Mouse (Mus musculus): Measurements from ENCODE around the gene Ubash3a. TPM values are rescaled to one million over a fixed set of nuclear protein-coding genes. Genes with fewer than 3 reads are reported as not detected.

Ubash3a gene
- polyA plus RNA-seq, 1 experiment from 2014 or later, result 0.11 TPM

DNA sequence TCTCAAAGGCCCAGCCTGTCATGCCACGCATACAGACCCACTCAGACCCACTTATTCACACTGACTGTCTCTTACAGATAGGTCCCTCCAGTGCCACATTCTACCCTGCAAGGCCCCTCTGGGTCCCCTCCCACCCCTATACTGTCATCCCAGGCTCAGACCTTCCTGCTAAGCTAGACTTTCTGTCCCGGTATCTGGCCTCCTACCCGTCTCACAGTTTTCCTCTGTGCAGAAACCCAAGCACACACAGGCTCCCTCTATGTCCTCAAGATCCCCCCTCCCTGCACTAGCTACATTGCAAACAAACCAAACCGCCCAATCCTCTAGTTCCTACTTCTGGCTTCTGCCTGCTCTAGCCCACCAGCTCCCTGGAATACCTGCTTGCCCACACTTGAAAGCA lies 70.3 kb downstream of the Ubash3a start:
- 67% methylated on average over 4 of the region's 4 CpGs for WGBS
- no peaks in the 10 kb centered on the region for H3K4me1 ChIP-seq (ENCODE audit: control insufficient read depth, insufficient read depth, low read length)
- no peaks in the 10 kb centered on the region for H3K9me3 ChIP-seq (replicated peaks; ENCODE audit: control insufficient read depth, low read length)
- no peak overlapping the region for H3K9ac ChIP-seq (replicated peaks; ENCODE audit: low read length)
- no peak overlapping the region for H3K4me2 ChIP-seq (ENCODE audit: low read depth, low read length)
- H3K4me3 ChIP-seq (ENCODE audit: low read depth, low read length), result no peak overlapping the region
- DNase-seq (ENCODE audit: low spot score) (no peak), ATAC-seq (replicated peaks; ENCODE audit: insufficient number of reproducible peaks, low FRiP score, low TSS enrichment, low read depth) (no peak)
- no peaks in the 10 kb centered on the region for H3K27me3 ChIP-seq (ENCODE audit: control insufficient read depth, insufficient read depth, low read length)
- H3K36me3 ChIP-seq (replicated peaks; ENCODE audit: control insufficient read depth, insufficient read depth, low read depth, low read length), result no peaks in the 10 kb centered on the region
- no peak overlapping the region for H3K27ac ChIP-seq (replicated peaks; ENCODE audit: low read depth, low read length)

DNA sequence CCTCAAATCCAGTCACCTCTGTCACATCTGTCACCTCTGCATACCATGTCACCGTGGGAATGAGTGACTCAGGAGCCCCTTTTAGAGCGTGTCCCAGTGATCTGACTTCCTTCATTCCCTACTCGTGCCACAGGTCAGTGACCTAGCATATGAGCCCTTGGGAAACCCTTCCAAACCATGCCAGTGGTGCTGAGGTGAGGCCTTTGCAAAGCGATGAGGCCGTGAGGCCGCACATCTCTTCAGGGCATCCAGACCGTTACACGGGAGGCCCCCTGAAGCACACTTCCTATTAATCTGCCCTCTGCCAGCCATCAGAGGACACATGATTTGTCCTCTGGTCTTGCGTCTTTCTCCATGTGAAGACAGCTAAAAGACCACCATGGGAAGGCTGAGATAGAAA lies 71.9 kb downstream of the Ubash3a start:
- no peaks in the 10 kb centered on the region for H3K36me3 ChIP-seq (replicated peaks; ENCODE audit: control insufficient read depth, insufficient read depth, low read depth, low read length)
- no peaks in the 10 kb centered on the region for H3K4me1 ChIP-seq (ENCODE audit: control insufficient read depth, insufficient read depth, low read length)
- H3K9me3 ChIP-seq (replicated peaks; ENCODE audit: control insufficient read depth, low read length), result no peaks in the 10 kb centered on the region
- no peak overlapping the region for H3K4me2 ChIP-seq (ENCODE audit: low read depth, low read length)
- H3K4me3 ChIP-seq (ENCODE audit: low read depth, low read length), result no peak overlapping the region
- H3K27ac ChIP-seq (replicated peaks; ENCODE audit: low read depth, low read length), result no peak overlapping the region
- H3K9ac ChIP-seq (replicated peaks; ENCODE audit: low read length), result no peak overlapping the region
- no peaks in the 10 kb centered on the region for H3K27me3 ChIP-seq (ENCODE audit: control insufficient read depth, insufficient read depth, low read length)
- no peak for DNase-seq (ENCODE audit: low spot score)
- no peak for ATAC-seq (replicated peaks; ENCODE audit: insufficient number of reproducible peaks, low FRiP score, low TSS enrichment, low read depth)
- 81% methylated on average over 9 of the region's 9 CpGs for WGBS

GRCm38 (mm10) chr17:31280269-31280668 lies 72.6 kb downstream of the Ubash3a start:
- Histone ChIP-seq H3K27ac (replicated peaks; ENCODE audit: low read depth, low read length) (no peak overlapping the region), H3K36me3 (replicated peaks; ENCODE audit: control insufficient read depth, insufficient read depth, low read depth, low read length) (no peaks in the 10 kb centered on the region), H3K27me3 (ENCODE audit: control insufficient read depth, insufficient read depth, low read length) (no peaks in the 10 kb centered on the region), H3K9me3 (replicated peaks; ENCODE audit: control insufficient read depth, low read length) (no peaks in the 10 kb centered on the region), H3K9ac (replicated peaks; ENCODE audit: low read length) (no peak overlapping the region), H3K4me3 (ENCODE audit: low read depth, low read length) (no peak overlapping the region), H3K4me1 (ENCODE audit: control insufficient read depth, insufficient read depth, low read length) (no peaks in the 10 kb centered on the region), H3K4me2 (ENCODE audit: low read depth, low read length) (no peak overlapping the region)
- ATAC-seq (replicated peaks; ENCODE audit: insufficient number of reproducible peaks, low FRiP score, low TSS enrichment, low read depth) (no peak), DNase-seq (ENCODE audit: low spot score) (no peak)
- WGBS, result 75% methylated on average over 6 of the region's 6 CpGs

DNA sequence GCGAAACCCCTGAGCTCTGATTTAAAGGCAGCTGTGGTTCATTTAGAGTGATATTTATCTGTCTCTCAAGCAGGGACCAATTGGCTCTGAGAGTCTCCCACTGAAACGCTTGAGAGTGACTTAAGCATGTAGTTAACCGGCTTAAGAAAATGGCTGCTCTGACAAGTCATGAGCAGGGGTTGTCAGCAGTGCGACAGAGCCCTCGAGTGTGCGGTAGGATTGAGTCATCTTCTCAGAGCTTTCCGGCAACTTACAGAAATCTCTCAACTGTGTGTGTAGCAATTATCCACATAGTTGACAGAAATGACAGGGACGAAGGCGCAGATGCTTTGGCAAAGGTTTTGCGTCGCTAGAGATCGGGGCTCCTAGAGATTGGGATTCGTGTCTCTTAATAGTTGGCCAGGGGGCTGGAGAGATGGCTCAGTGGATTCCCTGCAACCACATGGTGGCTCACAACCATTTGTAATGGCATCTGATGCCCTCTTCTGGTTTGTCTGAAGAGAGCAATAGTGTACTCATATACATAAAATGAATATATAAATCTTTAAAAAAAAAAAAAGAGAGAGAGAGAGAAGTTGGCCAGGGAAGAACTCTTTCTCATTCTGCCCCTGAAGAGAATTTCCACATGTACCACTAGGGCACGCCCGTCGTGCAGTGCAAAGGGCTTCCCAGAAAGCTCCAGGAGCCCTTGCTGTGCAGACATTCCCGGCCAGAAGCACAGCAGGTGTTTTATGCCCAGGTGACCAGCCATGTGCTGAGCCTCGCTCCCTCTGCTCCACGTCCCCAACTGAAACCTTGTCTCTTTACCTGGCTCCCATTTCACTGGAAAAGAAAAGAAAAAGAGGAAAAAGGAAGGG lies 74.4 kb downstream of the Ubash3a start:
- no peaks in the 10 kb centered on the region for H3K4me1 ChIP-seq (ENCODE audit: control insufficient read depth, insufficient read depth, low read length)
- ATAC-seq (replicated peaks; ENCODE audit: insufficient number of reproducible peaks, low FRiP score, low TSS enrichment, low read depth) (no peak), DNase-seq (ENCODE audit: low spot score) (peak; percentile 8)
- no peaks in the 10 kb centered on the region for H3K36me3 ChIP-seq (replicated peaks; ENCODE audit: control insufficient read depth, insufficient read depth, low read depth, low read length)
- no peak overlapping the region for H3K4me2 ChIP-seq (ENCODE audit: low read depth, low read length)
- 48% methylated on average over 19 of the region's 19 CpGs for WGBS
- H3K27me3 ChIP-seq (ENCODE audit: control insufficient read depth, insufficient read depth, low read length), result no peaks in the 10 kb centered on the region
- H3K27ac ChIP-seq (replicated peaks; ENCODE audit: low read depth, low read length), result no peak overlapping the region
- no peak overlapping the region for H3K9ac ChIP-seq (replicated peaks; ENCODE audit: low read length)
- no peaks in the 10 kb centered on the region for H3K9me3 ChIP-seq (replicated peaks; ENCODE audit: control insufficient read depth, low read length)
- no peak overlapping the region for H3K4me3 ChIP-seq (ENCODE audit: low read depth, low read length)

GRCm38 (mm10) chr17:31282687-31283053 lies 75.0 kb downstream of the Ubash3a start:
- Histone ChIP-seq H3K4me2 (ENCODE audit: low read depth, low read length) (no peak overlapping the region), H3K9me3 (replicated peaks; ENCODE audit: control insufficient read depth, low read length) (no peaks in the 10 kb centered on the region), H3K4me3 (ENCODE audit: low read depth, low read length) (no peak overlapping the region), H3K27me3 (ENCODE audit: control insufficient read depth, insufficient read depth, low read length) (no peaks in the 10 kb centered on the region), H3K9ac (replicated peaks; ENCODE audit: low read length) (no peak overlapping the region), H3K4me1 (ENCODE audit: control insufficient read depth, insufficient read depth, low read length) (no peaks in the 10 kb centered on the region), H3K36me3 (replicated peaks; ENCODE audit: control insufficient read depth, insufficient read depth, low read depth, low read length) (no peaks in the 10 kb centered on the region), H3K27ac (replicated peaks; ENCODE audit: low read depth, low read length) (no peak overlapping the region)
- 19% methylated on average over 7 of the region's 7 CpGs for WGBS
- ATAC-seq (replicated peaks; ENCODE audit: insufficient number of reproducible peaks, low FRiP score, low TSS enrichment, low read depth) (no peak), DNase-seq (ENCODE audit: low spot score) (no peak)

DNA sequence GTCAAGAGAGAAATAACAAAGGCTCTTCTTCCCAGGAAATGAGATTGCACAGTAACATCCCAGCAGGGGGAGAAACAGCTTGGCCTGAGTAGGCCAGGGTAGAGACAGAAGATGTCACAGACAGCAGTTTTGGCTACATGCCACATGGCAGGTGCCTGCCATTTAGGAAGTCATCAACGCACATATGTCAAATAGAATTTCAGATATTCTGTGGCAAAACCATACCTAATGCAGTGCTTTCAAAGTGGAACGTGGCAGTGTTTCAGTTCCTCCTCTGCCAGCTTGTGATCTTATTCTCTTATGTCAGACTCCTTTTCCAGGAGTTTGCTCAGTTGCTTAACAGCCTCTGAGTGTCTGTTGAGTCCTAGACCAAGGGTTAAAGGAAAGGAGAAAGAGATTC lies 78.2 kb downstream of the Ubash3a start:
- WGBS, result 86% methylated on average over 2 of the region's 2 CpGs
- Histone ChIP-seq H3K4me3 (ENCODE audit: low read depth, low read length) (no peak overlapping the region), H3K36me3 (replicated peaks; ENCODE audit: control insufficient read depth, insufficient read depth, low read depth, low read length) (no peaks in the 10 kb centered on the region), H3K4me1 (ENCODE audit: control insufficient read depth, insufficient read depth, low read length) (no peaks in the 10 kb centered on the region), H3K27ac (replicated peaks; ENCODE audit: low read depth, low read length) (no peak overlapping the region), H3K9ac (replicated peaks; ENCODE audit: low read length) (no peak overlapping the region), H3K9me3 (replicated peaks; ENCODE audit: control insufficient read depth, low read length) (no peaks in the 10 kb centered on the region), H3K4me2 (ENCODE audit: low read depth, low read length) (no peak overlapping the region), H3K27me3 (ENCODE audit: control insufficient read depth, insufficient read depth, low read length) (no peaks in the 10 kb centered on the region)
- no peak for ATAC-seq (replicated peaks; ENCODE audit: insufficient number of reproducible peaks, low FRiP score, low TSS enrichment, low read depth)
- no peak for DNase-seq (ENCODE audit: low spot score)

GRCm38 (mm10) chr17:31286492-31286891 lies 78.8 kb downstream of the Ubash3a start, which contains the start of gene Slc37a1:
Slc37a1 (plus strand) TSS chr17:31286792.
- DNase-seq (ENCODE audit: low spot score) (no peak), ATAC-seq (replicated peaks; ENCODE audit: insufficient number of reproducible peaks, low FRiP score, low TSS enrichment, low read depth) (no peak)
- Histone ChIP-seq H3K4me1 (ENCODE audit: control insufficient read depth, insufficient read depth, low read length) (no peaks in the 10 kb centered on the region), H3K4me3 (ENCODE audit: low read depth, low read length) (no peak within 1 kb of the TSS), H3K27ac (replicated peaks; ENCODE audit: low read depth, low read length) (no peak within 1 kb of the TSS), H3K9me3 (replicated peaks; ENCODE audit: control insufficient read depth, low read length) (no peaks in the 10 kb centered on the region), H3K36me3 (replicated peaks; ENCODE audit: control insufficient read depth, insufficient read depth, low read depth, low read length) (no peaks in the 10 kb centered on the region), H3K4me2 (ENCODE audit: low read depth, low read length) (no peak within 1 kb of the TSS), H3K9ac (replicated peaks; ENCODE audit: low read length) (no peak within 1 kb of the TSS), H3K27me3 (ENCODE audit: control insufficient read depth, insufficient read depth, low read length) (no peaks in the 10 kb centered on the region)
- 94% methylated on average over 1 of the region's 1 CpGs for WGBS

DNA sequence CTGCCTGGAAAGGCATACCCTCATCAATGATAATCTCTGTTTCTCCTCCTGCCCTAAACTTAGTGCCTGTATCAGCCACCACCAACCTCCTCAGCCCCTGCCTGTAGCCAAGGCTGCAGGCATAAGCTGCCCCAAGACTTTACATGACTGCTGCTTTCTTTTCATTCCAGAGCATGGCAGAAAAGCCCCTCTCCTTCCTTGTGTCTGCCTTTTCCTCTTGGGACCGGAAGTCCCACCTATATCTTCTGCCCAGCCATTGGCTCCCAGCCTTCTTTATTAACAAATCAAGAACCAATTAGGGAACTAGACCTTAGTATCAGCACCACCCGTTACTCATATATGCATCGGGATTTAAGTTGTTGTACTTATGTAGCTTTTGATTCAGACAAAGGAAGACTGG lies 79.5 kb downstream of the Ubash3a start:
- WGBS, result 82% methylated on average over 3 of the region's 3 CpGs
- no peak overlapping the region for H3K4me3 ChIP-seq (ENCODE audit: low read depth, low read length)
- H3K9ac ChIP-seq (replicated peaks; ENCODE audit: low read length), result no peak overlapping the region
- no peak overlapping the region for H3K27ac ChIP-seq (replicated peaks; ENCODE audit: low read depth, low read length)
- DNase-seq (ENCODE audit: low spot score) (no peak), ATAC-seq (replicated peaks; ENCODE audit: insufficient number of reproducible peaks, low FRiP score, low TSS enrichment, low read depth) (no peak)
- H3K9me3 ChIP-seq (replicated peaks; ENCODE audit: control insufficient read depth, low read length), result no peaks in the 10 kb centered on the region
- H3K36me3 ChIP-seq (replicated peaks; ENCODE audit: control insufficient read depth, insufficient read depth, low read depth, low read length), result no peaks in the 10 kb centered on the region
- H3K4me1 ChIP-seq (ENCODE audit: control insufficient read depth, insufficient read depth, low read length), result no peaks in the 10 kb centered on the region
- no peak overlapping the region for H3K4me2 ChIP-seq (ENCODE audit: low read depth, low read length)
- H3K27me3 ChIP-seq (ENCODE audit: control insufficient read depth, insufficient read depth, low read length), result no peaks in the 10 kb centered on the region

Data from embryonic facial prominence, embryonic 11.5 days (tissue).